Mouse (Mus musculus) heart, postnatal 0 days (tissue): ENCODE data around the gene Slc37a1.

Experiments
- CTCF ChIP-seq: IDR thresholded peaks from 2 replicates; pipeline ENCODE4 v1.5.1; 2016; ENCODE audit warnings: antibody characterized with exemption, control low read depth, low read depth
- EP300 ChIP-seq: IDR thresholded peaks from 2 replicates; pipeline ENCODE4 v1.6.1; 2016; ENCODE audit warnings: antibody characterized with exemption, low read depth

GRCm38 (mm10) chr17:31266321-31266950 lies 20.2 kb upstream of the Slc37a1 start:
- TF ChIP-seq CTCF: no peak
- no peak for TF ChIP-seq EP300
